Mouse (Mus musculus) neural tube, embryonic 13.5 days (tissue): ENCODE data around the gene Tex22. TPM values are rescaled to one million over a fixed set of nuclear protein-coding genes. Genes with fewer than 3 reads are reported as not detected.

ENCODE experiments used
- ATAC-seq: fragments of 200-750 bp; cut with Nextera tagmentation; 2 replicates; pipeline ENCODE4 v1.8.0; 2017; ENCODE audit warnings: low read depth, mild to moderate bottlenecking, moderate TSS enrichment, moderate library complexity
- H3K27ac ChIP-seq: fragments of 300-500 bp; sonication (generic); replicated peaks from 2 replicates; pipeline ENCODE4 v1.5.1; 2015; ENCODE audit warnings: moderate library complexity, mild to moderate bottlenecking, inconsistent platforms
- H3K27me3 ChIP-seq: fragments of 300-500 bp; sonication (generic); 2 replicates; pipeline ENCODE4 v1.6.1; 2015; ENCODE audit warnings: mild to moderate bottlenecking, inconsistent platforms
- H3K36me3 ChIP-seq: fragments of 300-500 bp; sonication (generic); 2 replicates; pipeline ENCODE4 v1.6.1; 2015; ENCODE audit warnings: mild to moderate bottlenecking, inconsistent platforms
- H3K4me1 ChIP-seq: fragments of 300-500 bp; sonication (generic); replicated peaks from 2 replicates; pipeline ENCODE4 v1.6.1; 2015; ENCODE audit warnings: inconsistent platforms
- H3K4me2 ChIP-seq: fragments of 300-500 bp; sonication (generic); 2 replicates; pipeline ENCODE4 v1.6.1; 2015; ENCODE audit warnings: inconsistent platforms, mild to moderate bottlenecking, moderate library complexity
- H3K4me3 ChIP-seq: fragments of 300-500 bp; sonication (generic); 2 replicates; pipeline ENCODE4 v1.5.1; 2015; ENCODE audit warnings: mild to moderate bottlenecking, inconsistent platforms
- H3K9ac ChIP-seq: fragments of 300-500 bp; sonication (generic); 2 replicates; pipeline ENCODE4 v1.6.1; 2015; ENCODE audit warnings: moderate library complexity, mild to moderate bottlenecking, inconsistent platforms
- H3K9me3 ChIP-seq: fragments of 300-500 bp; sonication (generic); 2 replicates; pipeline ENCODE4 v1.6.1; 2016; ENCODE audit warnings: inconsistent platforms
- WGBS: fragments of 180-500 bp; shearing (Covaris S2); methylation state at CpG from one replicate; pipeline ENCODE4 v1.1.7; 2015; 5-methylcytosine and 5-hydroxymethylcytosine counted together
- polyA plus RNA-seq: library from polyadenylated mRNA; unstranded; fragments of >200 nt; fragmentation: Nextera tagmentation; extraction: Ambion mirVana; gene quantifications from 2 replicates; pipeline ENCODE4 v1.2.1, GENCODE M21; 2015

Gene Tex22
- polyA plus RNA-seq, 1 experiment from 2014 or later = not detected

DNA sequence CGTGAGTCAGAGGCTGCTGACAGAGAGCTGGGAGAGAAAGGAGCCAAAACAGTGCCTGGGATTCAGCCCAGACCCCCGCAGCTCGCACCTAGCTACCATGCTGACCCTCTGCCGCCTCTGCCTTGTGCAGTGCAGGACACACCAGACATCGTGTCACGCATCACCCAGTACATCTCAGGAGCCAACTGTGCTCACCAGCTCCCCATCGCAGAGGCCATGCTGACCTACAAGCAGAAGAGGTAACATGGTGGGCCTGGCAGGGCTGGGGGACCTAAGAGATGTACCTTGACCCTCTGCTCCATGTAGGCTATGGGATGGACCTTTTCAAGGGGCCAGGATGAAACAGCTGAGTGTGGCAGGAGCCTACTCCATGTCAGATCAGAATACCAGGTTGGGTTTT, 10.6 kb upstream of the Tex22 start:
- Histone ChIP-seq H3K27me3 (no peaks in the 10 kb centered on the region), H3K9ac (no peak overlapping the region), H3K36me3 (peaks cover 99% of the 10 kb centered on the region), H3K9me3 (no peaks in the 10 kb centered on the region), H3K4me1 (no peaks in the 10 kb centered on the region), H3K4me3 (no peak overlapping the region), H3K27ac (no peak overlapping the region), H3K4me2 (no peak overlapping the region)
- ATAC-seq = no peak
- 95% methylated on average over 7 of the region's 7 CpGs for WGBS

DNA sequence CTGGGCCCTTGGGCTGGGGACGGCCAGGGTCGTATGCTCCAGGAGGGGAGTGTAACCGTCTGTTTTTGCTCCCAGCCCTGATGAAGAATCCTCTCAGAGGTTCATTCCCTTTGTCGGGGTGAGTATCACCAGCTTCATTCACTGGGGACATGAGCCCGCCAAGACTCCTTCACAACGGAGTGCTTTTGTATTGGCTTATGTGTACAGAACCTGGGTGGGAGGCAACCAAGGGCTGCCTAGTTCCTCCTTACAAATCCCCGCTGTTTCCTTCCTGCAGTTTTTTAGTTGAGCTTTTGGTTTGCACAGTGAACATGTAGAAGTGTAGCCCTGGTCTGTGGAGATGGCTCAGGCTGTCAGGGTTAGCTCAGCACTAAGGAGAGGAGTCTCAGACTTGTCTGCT, 6.3 kb upstream of the Tex22 start:
- Histone ChIP-seq H3K9ac (no peak overlapping the region), H3K4me1 (no peaks in the 10 kb centered on the region), H3K27me3 (no peaks in the 10 kb centered on the region), H3K4me2 (no peak overlapping the region), H3K4me3 (no peak overlapping the region), H3K36me3 (peaks cover 92% of the 10 kb centered on the region), H3K9me3 (no peaks in the 10 kb centered on the region), H3K27ac (no peak overlapping the region)
- WGBS = 90% methylated on average over 7 of the region's 7 CpGs
- ATAC-seq = no peak

DNA sequence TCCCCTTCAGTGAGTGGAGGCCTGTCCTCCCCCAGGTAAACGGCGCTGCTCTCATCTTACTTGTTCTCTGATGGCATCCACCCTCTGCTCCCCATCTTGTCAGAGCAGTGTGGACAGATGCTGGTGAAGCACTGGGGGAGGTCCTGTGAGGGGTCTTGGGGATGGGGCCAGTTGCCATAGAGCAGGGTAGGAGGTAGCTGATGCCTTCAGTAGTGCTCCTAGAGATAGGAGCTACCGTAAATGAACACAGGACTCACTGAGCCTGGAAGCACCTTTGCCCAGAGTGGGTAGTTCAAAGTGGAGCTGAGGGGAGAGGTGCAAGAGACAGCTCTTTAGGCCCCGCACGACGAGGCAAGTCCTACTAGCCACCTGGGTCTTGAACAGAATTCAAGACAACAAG, 4.9 kb upstream of the Tex22 start:
- Histone ChIP-seq H3K4me2 (no peak overlapping the region), H3K27ac (no peak overlapping the region), H3K27me3 (no peaks in the 10 kb centered on the region), H3K4me3 (no peak overlapping the region), H3K36me3 (peaks cover 78% of the 10 kb centered on the region), H3K9me3 (no peaks in the 10 kb centered on the region), H3K4me1 (peaks cover 12% of the 10 kb centered on the region), H3K9ac (no peak overlapping the region)
- ATAC-seq = no peak
- 95% methylated on average over 6 of the region's 6 CpGs for WGBS

DNA sequence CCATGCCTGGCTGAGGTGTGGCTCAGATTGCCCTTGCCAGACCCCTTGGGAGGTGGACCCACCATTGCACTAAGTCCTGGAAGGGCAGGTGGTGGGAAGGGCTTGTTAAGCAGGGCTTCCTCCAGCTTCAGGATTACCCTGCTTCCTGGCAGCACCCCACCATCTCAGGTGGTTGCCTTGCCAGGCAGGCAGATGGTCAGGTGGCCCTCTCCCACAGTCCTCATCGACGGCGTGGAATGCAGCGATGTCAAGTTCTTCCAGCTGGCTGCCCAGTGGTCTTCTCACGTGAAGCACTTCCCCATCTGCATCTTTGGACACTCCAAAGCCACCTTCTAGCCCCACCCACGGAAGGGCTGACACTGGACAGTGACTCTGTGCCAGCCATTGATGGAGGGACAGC, 3.0 kb upstream of the Tex22 start:
- no peak overlapping the region for H3K4me3 ChIP-seq
- no peak overlapping the region for H3K9ac ChIP-seq
- 94% methylated on average over 6 of the region's 6 CpGs for WGBS
- H3K36me3 ChIP-seq = peaks cover 59% of the 10 kb centered on the region
- H3K9me3 ChIP-seq = no peaks in the 10 kb centered on the region
- H3K27me3 ChIP-seq = no peaks in the 10 kb centered on the region
- H3K4me1 ChIP-seq = peaks cover 25% of the 10 kb centered on the region
- no peak overlapping the region for H3K27ac ChIP-seq
- H3K4me2 ChIP-seq = no peak overlapping the region
- no peak for ATAC-seq

DNA sequence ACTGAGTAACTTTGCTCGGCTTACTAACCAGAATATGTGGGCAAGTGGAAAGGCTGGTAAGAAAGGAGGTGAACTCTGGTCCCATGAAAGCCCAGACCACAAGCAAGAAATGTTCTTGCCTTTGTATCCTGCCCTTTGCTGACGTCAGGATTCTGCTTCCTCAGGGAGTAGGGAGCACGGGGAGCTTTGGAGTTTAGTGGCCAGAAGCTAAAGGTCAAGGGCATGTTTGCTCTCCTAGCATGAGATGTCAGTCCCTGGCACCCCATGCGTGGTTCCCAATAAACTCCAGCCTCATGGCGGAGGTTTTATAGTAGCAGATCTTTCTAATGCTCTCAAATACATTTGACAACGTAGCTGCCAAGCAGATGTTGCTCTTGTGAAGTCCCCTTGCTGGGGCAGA, 2.5 kb upstream of the Tex22 start:
- WGBS = 84% methylated on average over 6 of the region's 6 CpGs
- Histone ChIP-seq H3K4me1 (peaks cover 25% of the 10 kb centered on the region), H3K27me3 (no peaks in the 10 kb centered on the region), H3K9me3 (no peaks in the 10 kb centered on the region), H3K36me3 (peaks cover 54% of the 10 kb centered on the region), H3K27ac (no peak overlapping the region), H3K4me3 (no peak overlapping the region), H3K4me2 (no peak overlapping the region), H3K9ac (peak overlapping the region; percentile 12; the same call in 1 of the 2 replicates)
- no peak for ATAC-seq

DNA sequence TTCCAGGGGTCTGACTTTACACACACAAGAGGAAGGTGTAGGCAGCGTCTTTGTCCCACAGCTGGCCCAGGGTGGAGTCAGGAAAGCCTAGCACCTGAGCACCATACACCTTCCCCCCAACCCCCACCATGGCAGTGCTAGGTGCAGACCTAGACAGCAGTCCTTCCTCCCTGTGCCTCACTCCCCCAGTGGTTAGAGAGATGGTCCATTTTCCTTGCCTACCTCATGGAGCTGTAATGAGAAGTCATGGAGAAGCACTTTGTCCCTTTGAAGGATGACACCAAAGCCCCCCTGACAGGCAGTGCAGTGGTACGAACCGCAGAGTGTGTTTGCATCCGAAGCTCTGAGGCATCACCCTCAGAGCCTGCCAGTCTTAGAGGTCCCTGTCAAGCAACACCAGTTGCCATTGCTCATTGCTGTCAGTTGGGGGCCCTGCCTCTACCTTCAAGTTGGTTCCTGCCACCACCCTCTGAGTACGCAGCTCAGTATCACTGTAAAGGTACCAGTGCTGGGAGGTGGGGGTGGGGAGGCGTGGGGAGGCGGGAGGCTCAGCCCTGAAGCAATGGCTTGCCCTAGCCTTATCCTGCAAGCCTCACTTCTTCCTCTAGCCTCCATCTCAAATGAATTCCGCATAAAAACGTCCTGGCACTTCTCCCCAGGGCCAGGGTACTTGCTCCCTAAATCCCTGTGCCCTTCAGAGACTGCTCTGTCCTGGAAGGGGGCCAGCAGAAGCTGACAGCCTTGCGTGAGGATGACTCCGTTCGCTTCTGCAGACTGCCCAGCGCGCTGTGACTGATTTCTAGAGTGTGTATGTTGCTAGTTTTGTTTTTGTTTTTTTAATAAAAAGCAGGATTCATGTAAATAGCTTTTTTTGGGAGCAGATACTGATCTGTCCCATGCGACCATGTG, 628 bp upstream of the Tex22 start:
- peak overlapping the region; percentile 95 for H3K4me2 ChIP-seq
- 15% methylated on average over 15 of the region's 15 CpGs for WGBS
- H3K27ac ChIP-seq = peak overlapping the region; percentile 98
- peak overlapping the region; percentile 50 for H3K4me3 ChIP-seq
- no peaks in the 10 kb centered on the region for H3K27me3 ChIP-seq
- no peaks in the 10 kb centered on the region for H3K9me3 ChIP-seq
- peaks cover 25% of the 10 kb centered on the region for H3K4me1 ChIP-seq
- peaks cover 36% of the 10 kb centered on the region for H3K36me3 ChIP-seq
- peak overlapping the region; percentile 84 for H3K9ac ChIP-seq
- peak; percentile 51 for ATAC-seq

DNA sequence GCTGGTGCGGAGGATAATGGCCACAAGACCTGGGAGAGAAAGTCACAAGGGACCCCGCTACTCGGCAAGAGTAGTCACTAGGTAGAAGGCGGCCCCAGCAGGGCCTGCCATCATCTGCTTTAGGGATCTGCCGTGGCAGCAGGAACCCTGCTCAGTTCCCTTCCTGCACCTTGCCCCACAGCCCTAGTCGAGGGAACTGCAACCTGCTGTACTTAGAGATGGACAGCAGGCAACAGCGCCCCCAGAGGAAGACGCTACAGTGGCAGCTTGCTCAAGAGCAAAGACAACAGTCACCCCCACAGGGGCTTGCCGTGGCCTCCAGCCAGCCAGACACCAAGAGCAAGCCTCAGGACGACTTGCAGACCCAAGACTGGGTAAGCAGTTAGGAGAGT, 757 bp downstream of the Tex22 start:
- Histone ChIP-seq H3K36me3 (peaks cover 22% of the 10 kb centered on the region), H3K4me3 (peak overlapping the region; percentile 50), H3K27ac (peak overlapping the region; percentile 98), H3K4me2 (peak overlapping the region; percentile 95), H3K27me3 (no peaks in the 10 kb centered on the region), H3K9me3 (no peaks in the 10 kb centered on the region), H3K9ac (peak overlapping the region; percentile 84), H3K4me1 (peaks cover 25% of the 10 kb centered on the region)
- peak; percentile 83 for ATAC-seq
- 4% methylated on average over 10 of the region's 10 CpGs for WGBS

DNA sequence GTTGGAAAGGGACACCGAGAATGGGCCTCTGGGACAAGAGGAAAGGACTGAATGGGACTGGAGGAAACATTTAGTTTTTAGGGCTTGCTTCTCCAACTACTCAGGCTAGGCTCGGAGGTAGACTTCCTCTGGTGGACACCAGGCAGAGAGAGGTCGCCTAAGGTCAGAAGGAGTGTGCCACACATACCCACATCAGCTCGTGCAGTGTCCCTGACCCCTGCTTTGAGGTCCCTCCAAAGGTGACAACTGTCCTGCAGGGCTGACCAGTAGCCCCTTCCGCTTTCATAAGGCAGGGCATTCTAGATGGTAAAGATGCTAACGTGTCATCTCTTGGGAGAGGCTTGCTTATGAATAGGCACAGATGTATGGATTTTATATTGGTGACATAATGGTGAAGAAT, 1.2 kb downstream of the Tex22 start:
- Histone ChIP-seq H3K36me3 (peaks cover 18% of the 10 kb centered on the region), H3K9me3 (no peaks in the 10 kb centered on the region), H3K4me3 (no peak overlapping the region), H3K4me1 (peaks cover 25% of the 10 kb centered on the region), H3K27ac (peak overlapping the region; percentile 98), H3K9ac (peak overlapping the region; percentile 84), H3K27me3 (no peaks in the 10 kb centered on the region), H3K4me2 (peak overlapping the region; percentile 95)
- no peak for ATAC-seq
- 59% methylated on average over 6 of the region's 6 CpGs for WGBS

DNA sequence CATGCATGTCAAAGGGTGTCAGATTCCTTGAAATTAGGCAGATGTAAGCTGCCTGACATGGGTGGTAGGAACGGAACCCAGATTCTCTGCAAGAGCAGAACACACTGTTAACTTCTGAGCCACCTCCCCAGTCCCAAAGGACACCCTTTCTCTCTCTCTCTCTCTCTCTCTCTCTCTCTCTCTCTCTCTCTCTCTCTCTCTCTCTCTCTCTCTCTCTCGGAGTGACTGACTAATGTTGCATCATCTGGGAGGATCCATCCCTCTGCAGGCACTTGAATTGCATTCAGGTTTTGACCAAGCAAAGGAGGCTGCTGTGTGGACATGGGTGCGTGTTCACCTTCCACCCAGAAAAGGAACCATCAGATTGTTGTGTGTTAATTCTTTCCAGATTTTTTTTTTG, 13.0 kb downstream of the Tex22 start:
- no peak overlapping the region for H3K4me2 ChIP-seq
- H3K9me3 ChIP-seq = no peaks in the 10 kb centered on the region
- no peak for ATAC-seq
- no peak overlapping the region; the same call in 1 of the 2 replicates for H3K27ac ChIP-seq
- 82% methylated on average over 2 of the region's 3 CpGs for WGBS
- no peaks in the 10 kb centered on the region for H3K36me3 ChIP-seq
- no peak overlapping the region for H3K9ac ChIP-seq
- no peak overlapping the region for H3K4me3 ChIP-seq
- no peaks in the 10 kb centered on the region for H3K4me1 ChIP-seq
- no peaks in the 10 kb centered on the region for H3K27me3 ChIP-seq

DNA sequence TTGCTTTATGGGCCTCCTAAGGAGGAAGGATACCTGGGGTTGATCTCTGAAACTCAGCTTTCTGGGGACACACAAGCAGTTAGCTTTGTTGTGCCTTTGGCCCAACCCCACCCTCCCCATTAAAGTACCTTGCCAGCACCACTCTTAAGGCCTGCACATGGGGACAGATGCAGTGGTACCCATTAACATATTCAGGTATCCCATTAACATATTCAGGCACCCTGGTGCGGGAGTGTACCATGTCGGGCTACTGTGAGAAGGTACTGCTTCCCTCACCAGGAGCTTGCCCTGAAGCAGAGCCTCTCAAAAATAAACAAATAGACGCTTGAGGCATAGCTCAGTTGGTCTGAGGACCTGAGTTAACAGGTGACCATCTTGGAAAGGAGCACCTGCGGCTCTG, 13.7 kb downstream of the Tex22 start:
- no peak overlapping the region for H3K27ac ChIP-seq
- H3K4me3 ChIP-seq = no peak overlapping the region
- no peaks in the 10 kb centered on the region for H3K36me3 ChIP-seq
- ATAC-seq = no peak
- no peaks in the 10 kb centered on the region for H3K27me3 ChIP-seq
- no peaks in the 10 kb centered on the region for H3K4me1 ChIP-seq
- H3K9me3 ChIP-seq = no peaks in the 10 kb centered on the region
- WGBS = 31% methylated on average over 4 of the region's 4 CpGs
- no peak overlapping the region for H3K4me2 ChIP-seq
- no peak overlapping the region for H3K9ac ChIP-seq

DNA sequence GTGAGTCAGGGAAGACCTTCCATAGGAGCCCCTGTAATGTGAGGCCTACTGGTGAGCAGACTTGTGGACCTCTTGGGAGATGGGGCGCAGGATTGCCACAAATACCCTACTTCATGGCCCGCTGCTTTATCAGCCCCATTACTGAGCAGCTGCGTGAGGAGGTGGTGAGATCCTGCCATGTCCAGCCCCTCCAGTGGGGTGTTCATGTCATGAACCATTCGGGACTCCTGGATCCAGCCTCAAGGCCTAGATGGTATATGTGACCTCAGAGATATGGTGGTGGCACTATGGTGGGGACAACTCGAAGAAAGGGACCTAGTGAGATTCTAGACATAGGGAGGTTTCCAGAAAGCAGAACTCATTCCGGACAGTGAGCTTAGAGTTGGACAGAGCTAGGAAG, 14.8 kb downstream of the Tex22 start:
- ATAC-seq = no peak
- no peak overlapping the region for H3K4me2 ChIP-seq
- WGBS = 90% methylated on average over 6 of the region's 6 CpGs
- no peaks in the 10 kb centered on the region for H3K27me3 ChIP-seq
- no peak overlapping the region for H3K9ac ChIP-seq
- no peak overlapping the region for H3K27ac ChIP-seq
- no peaks in the 10 kb centered on the region for H3K4me1 ChIP-seq
- no peaks in the 10 kb centered on the region for H3K36me3 ChIP-seq
- H3K9me3 ChIP-seq = no peaks in the 10 kb centered on the region
- no peak overlapping the region for H3K4me3 ChIP-seq

DNA sequence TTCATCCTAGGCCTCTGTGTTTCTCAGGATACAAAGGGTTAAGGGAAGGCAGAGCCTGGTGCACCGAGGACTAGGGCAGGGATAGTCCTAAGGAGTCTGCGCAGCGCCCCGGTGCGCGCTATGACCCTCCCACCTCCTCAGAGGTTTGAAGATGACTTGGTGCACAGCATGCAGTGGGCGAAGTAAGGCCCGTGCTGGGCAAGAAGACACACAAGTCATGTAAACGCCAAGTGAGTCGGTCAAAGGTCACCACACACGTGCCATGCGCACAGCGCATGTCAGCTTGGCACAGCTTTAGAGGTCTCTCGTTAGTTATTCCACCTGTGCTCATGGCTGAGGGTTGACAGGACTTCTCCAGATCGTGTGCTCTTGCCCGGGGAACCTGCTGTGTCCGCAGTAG, 15.8 kb downstream of the Tex22 start:
- Histone ChIP-seq H3K4me2 (no peak overlapping the region), H3K4me1 (no peaks in the 10 kb centered on the region), H3K4me3 (no peak overlapping the region), H3K9me3 (no peaks in the 10 kb centered on the region), H3K36me3 (no peaks in the 10 kb centered on the region), H3K27me3 (no peaks in the 10 kb centered on the region), H3K9ac (no peak overlapping the region), H3K27ac (no peak overlapping the region)
- ATAC-seq = no peak
- 79% methylated on average over 17 of the region's 17 CpGs for WGBS

DNA sequence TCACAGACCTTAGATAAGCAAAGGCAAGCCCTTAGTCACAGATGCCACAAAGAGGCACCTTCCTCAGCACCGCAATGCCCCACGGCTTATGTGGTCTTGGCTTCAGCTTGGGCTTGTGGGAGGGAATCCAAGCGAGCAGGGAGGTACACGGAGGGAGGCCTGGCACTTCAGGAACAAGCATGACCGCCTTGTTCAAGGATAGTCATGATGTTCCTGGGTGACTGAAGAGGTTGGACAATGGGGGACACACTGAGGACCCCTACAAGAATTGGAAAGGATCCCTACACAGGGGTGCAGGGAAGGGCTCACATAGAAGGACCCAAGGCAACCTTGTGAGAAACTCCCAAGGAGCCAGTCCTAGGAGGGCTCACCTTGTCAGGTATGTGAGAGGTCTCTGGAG, 22.7 kb downstream of the Tex22 start:
- H3K4me3 ChIP-seq = peak overlapping the region; percentile 92
- peak overlapping the region; percentile 86 for H3K4me2 ChIP-seq
- H3K9ac ChIP-seq = peak overlapping the region; percentile 100
- no peaks in the 10 kb centered on the region for H3K36me3 ChIP-seq
- WGBS = 93% methylated on average over 5 of the region's 5 CpGs
- H3K9me3 ChIP-seq = no peaks in the 10 kb centered on the region
- no peak overlapping the region for H3K27ac ChIP-seq
- ATAC-seq = 0 out of 2 replicates have a peak, but pooled peaks have one; percentile 11
- peaks cover 39% of the 10 kb centered on the region for H3K4me1 ChIP-seq
- H3K27me3 ChIP-seq = no peaks in the 10 kb centered on the region
